Mouse (Mus musculus): ENCODE results near the gene R3hdm4.

Gene R3hdm4

DNA sequence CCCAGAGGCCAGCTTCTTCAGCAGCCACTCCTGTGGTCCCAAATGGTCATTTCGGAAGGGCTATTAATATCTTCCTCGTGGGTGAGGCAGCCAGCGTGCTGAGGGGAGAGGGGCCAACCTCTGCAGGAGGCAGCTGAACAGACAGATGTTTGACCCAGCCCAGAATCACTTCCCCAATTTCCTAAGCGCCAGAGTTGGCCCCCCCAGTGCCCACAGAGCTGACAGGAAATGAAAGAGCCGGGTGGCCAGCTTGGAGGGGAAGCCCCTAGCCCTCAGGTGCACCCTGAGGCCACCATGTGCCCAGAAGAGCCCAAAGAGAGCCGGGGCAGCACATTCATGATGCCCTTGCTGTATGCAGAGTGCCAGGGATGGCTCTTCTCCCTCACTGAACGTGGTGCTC is 19.7 kb upstream of the R3hdm4 start:
- DNase-seq, result no peak

DNA sequence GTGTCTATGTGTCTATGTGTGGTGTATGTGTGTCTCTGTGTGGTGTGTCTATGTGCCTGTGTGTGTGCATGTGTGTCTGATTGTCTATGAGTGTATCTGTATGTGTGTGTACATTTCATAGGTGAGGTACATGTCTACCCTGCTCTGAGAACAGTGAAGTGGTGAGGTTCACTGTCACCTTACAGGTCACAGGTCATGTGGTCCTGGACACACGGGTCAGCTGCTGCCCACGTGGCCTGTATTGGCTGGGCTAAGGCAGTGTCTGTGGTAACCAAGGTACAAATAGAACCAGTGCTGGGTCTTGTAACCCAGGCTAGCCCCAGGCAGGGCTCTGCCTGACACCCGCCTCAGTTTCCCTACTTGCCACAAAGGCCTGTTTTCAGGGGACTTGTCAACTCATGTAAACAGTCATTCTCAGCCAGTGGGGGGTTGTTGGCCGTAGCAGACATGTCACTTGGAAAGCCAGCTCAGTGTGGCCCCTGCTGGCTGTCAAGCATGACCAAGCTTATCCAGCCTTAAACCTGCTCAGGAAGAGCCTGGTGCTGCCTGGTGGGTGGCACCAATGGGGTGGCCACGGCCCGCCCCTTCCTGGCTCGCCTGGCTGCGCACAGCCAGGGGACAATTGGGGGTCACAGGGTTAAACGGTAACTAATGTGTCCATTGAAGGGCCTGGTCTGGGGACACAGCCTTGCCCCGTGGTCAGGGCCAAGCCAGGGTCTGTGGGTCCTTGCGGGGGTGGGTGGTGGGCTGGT is 16.9 kb upstream of the R3hdm4 start:
- no peak for DNase-seq

DNA sequence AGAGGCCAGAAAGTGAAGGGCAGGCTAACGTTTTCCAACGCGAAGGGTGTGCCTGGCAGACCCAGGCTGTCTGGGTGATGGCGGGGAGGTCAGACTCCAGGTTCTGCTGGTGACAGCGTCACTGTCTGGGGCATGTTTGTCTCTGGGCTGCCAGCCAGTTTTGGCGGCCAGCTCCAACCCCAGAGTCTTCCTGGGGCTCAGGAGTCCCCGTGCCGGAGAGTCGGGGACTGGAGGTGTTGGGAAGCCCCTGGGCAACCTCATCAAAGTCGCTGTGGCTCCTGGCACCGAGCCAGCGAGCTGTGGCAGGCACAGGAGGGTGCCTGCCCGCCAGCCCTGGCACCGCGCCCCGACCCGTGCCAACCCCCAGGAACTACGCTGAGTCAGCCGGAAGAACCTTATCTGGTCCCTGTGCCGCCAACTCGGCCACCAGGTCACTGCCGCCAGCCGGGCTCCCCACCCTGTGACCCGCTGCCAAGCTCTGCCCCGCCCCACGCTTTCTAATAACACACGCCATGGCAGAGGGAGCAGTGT is 16.0 kb upstream of the R3hdm4 start:
- peak; percentile 64 for DNase-seq

DNA sequence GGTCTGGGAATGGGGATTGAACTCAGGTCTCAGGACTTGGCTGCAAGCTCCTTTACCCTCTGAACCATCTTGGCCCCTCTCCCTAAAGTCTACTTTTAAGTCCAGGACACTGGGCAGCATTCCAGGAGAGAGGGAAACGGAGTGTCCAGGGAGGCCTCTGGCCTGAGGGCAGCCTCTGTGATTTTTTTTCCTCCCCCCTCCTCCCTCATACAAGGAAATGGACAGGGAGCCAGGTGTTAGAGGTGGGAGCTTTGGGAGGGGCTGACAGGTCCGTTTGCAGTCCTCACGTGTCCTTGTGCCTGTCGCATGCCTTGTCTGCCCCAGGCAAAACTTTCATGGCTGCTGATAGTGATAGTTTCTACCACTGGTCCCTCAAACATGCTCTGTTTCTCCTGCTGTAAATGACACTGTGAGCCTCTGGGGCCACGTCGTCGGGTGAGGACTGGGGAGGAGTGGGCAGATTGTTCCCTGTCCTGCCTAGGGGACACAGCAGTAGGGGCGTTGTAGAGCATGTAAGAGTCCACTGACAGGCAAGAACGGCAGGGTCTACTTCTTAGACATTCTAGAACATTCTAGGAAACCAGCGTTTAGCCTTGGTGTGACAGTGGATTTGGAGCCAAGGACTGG is 15.4 kb upstream of the R3hdm4 start:
- DNase-seq, result no peak

DNA sequence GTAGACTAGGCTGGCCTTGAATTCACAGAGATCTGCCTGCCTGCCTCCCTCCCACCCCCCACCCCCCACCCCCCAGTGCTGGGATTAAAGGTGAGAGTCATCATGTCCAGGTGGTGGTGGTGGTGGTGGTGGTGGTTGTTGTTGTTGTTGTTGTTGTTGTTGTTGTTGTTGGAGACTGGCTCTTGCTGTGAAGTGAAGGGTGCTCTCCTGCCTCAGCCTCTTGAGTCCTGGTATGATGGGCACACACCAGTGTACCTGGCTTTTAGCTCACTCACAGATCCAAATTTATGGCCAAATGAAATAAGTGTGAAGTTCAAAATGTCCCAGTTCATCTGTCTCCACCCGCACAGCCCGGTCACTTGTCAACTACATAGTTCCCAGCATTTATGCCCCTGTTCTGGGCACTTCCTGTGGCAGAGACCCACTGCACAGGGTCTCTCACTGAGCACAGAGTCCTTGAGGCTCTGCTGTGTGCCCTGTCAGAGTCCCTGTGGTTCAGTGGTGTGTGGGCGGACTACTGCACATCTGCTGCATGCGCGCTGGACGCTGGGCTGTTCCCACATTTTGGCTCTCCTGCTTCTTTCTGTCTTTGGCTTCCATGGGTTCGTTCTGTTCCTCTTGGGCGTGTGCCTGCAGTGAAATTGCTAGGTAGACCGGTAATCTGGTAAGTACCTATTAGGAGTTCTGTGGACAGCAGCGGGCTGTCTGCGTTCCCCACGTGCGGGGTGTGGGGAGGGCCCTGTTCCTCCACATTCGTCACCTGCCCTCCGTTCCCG is 14.0 kb upstream of the R3hdm4 start:
- DNase-seq, result no peak

DNA sequence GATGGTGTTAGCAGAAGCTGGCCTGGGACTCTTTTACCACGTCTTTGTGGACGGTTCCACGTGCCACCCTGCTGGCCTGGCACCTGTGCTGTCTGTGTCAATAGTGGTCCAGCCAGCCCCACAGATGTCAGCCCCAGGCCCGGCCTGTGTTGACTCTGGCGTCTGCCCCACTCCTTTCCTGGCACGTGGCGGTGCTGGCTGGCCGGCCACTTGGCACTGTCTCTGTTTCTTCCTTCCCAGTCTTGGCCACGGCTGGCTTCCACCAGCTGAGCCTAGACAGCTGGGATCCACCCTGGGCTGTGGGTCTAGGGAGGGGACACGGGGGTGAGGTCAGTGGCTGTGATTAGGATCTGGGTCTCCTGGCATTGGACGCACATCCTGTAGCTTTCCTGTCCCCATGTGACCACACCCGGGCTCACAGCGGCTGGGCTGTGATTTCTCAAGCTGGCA is 13.3 kb upstream of the R3hdm4 start:
- DNase-seq, result no peak

DNA sequence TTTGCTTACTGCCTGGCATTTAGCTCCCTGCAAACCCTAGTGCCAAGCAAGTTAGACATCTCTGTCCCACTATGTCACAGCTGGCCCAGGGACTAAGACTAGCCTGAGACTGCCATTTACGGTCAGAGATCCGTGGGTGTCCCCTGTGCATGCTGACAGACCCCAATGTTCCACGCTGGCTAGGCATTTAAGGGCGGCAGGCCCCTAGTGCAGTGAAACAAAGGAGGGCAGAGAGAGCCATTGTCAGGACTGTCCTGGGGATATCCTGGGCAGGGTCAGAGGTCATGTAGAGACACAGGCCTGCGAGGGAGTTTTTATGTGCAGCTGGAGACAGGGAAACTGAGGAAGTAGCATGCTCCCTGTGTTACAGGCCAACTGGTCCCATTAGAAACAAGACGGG is 12.9 kb upstream of the R3hdm4 start:
- no peak for DNase-seq

DNA sequence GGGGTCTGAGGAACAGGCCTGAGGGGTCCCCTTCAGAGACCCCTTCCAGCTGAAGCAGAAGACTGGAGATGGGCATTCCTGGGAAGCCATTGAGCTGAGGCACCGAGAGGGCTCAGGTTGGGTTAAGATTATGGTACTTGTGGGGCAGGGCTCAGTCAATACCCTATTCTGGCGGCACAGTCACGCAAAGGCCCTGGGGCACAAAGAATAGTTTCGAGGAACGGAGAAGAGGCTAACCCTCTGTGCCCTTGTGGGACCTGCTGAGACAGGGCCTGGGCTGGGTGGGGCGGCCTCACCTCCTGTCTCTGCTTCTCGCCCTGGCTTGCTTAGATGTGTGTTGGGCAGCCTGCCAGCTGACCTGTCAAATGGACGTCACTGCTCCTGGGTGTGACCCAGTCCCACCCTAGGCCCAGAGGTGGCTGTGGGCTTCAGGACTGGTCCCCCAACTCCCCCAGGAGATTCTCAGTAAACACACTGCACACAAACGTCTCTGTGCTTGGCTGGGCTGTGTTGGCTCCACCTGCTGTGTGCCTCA is 12.2 kb upstream of the R3hdm4 start:
- no peak for DNase-seq

DNA sequence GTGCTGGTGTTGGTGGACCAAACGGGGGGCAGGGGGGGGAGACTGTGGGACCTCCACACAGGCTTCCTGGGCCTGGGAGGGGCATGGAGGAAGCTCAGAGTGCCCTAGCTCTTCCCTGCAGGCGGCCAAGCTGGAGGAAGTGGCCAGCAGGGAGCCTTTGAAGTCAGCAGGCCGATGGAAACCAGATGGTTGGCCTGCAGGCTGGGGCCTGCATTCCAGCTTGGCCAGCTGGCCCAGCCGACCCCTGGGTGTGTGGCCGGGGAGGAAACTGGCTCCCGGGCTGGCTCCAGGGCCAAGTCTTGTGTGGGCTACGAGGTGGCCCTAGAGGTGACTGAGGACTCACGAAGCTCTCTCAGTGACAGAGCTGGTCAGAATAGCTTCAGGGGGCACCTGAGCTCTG is 11.7 kb upstream of the R3hdm4 start:
- peak; percentile 61 for DNase-seq

DNA sequence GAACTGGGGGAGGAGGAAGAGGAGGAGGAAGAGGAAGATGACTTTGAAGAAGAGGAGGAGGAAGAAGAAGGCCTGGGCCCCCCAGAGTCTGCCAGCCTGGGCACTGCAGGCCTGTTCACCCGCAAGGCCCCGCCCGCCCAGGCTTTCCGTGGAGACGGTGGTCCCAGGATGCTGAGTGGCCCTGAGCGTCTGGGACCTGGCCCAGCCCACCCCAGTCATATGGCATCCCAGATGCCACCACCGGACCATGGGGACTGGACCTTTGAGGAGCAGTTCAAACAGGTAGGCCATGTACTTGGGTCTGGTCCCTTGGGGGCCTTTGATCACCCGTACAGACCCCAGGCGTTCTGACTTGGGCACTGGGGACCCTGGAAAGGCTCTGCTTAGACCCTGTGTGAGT is 10.8 kb upstream of the R3hdm4 start:
- no peak for DNase-seq

DNA sequence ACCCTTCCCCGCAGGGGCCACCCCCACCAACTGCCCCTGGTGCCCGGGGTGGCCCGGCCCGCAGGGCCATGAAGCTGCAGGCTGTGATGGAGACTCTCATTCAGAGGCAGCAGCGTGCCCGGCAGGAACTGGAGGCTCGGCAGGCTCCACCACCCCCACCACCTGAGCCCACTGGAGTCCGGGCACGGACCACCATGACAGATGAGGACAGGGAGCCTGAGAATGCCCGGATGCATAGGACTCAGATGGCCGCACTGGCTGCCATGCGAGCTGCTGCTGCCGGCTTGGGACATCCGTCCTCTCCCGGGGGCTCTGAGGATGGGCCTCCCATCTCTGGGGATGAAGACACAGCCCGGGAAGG is 9.8 kb upstream of the R3hdm4 start:
- DNase-seq, result no peak

DNA sequence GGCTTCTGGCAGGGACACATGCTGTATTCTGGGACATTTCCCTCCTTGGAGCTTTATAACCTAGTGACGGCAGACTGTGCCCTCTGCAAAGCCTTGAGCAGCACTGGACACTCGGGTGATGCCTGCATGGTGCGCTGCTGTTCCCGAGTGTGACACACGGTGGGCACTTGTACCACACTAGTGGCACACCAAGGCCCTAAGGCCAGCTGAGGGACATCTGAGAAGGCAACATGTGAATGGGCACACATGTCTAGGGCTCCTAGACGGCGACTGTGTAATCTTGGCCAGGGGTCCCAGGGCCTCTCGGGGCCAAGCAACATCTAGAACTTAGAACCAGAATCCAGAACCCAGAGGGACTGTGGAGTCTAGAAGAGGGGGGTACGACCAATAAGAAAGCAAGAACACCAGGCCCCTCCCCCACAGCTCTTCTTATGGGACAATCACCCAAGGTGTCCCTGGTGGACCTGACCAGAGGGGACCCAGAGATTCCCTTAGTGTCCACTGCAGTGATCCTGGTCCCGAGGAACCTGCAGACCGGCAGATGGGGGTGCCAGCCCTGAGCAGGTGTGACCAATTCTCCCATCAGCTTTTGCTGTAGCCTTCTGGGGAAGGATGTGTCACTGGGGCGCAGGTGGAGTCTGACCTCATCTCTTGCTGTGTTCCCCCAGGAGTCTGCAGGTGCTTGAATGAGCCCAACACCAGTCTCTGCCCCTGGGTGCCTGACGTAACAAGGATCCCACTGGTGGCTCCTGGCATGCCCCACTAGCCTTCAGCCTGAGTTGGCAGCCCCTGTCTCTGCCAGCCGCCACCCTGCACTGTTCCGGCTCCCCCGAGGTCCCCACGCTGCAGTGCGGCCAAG is 9.2 kb upstream of the R3hdm4 start:
- DNase-seq, result peak; percentile 30

DNA sequence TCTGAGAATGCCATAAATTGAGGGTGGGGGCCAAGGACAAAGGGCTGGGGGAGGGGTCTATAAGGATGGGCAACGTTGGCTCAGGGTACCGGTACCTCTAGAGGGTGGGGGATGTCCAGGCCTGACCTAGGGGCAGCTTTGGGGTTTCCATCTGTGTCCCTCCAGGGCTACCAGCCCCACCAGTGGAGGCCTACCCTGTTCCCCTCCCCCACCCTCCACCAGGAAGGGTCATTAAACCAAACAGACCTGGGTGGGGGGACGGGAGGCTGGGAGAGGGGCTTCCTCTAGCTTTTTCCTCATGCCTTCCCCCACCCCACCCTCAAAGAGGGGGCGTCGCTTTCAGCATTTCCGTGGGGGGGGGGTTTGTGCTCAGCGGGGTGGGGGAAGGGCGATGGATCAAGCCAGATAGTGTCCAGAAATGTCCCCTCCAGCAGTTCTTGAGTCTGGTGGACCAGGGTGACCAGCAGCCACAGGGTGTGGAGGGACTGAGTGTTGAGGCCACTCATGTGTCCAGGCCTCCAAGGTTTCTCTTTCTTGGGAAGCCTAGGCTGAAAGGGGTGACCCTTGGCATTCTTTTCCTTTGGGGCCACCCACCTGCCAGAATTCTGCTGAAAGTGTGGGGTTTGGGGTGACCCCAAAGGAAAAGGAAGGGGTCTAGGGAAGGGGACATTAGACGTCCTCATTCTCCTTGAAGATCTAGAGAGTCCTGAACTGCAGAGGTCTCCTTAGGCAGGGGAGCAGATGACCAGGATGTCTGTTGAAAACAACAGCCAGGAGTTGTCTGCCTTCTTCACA is 8.1 kb upstream of the R3hdm4 start:
- DNase-seq, result no peak

DNA sequence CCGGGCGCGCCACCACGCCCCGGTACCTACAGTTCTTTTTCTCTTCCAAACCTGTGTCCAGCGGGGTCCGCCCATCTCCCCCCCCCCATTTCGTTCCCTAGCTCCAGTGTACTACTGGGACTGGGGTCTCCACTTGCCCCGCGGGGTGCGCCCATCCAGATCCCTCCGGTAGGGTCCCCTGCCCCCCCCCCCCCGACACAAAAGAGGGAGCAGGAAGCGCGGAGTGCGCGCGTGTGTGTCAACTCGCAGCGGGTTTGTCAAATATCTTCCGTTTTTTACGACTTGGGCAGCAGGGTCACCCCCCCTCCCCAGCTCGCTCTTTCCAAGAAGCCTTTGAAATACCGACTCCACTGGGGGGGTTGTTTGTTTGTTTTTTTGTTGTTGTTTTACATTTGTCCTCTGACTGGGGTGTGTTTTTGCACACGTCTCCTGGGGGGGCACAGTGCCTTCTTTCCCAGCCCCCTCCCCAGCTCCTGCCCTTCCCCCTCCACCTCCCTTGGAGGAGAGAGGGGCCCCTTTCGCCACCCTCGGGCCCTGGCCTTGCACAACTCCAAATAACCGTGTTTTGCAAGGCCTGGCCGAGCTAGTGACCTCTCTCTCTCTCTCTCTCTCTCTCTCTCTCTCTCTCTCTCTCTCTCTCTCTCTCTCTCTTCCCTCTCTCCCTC is 7.2 kb upstream of the R3hdm4 start:
- DNase-seq, result peak; percentile 32

DNA sequence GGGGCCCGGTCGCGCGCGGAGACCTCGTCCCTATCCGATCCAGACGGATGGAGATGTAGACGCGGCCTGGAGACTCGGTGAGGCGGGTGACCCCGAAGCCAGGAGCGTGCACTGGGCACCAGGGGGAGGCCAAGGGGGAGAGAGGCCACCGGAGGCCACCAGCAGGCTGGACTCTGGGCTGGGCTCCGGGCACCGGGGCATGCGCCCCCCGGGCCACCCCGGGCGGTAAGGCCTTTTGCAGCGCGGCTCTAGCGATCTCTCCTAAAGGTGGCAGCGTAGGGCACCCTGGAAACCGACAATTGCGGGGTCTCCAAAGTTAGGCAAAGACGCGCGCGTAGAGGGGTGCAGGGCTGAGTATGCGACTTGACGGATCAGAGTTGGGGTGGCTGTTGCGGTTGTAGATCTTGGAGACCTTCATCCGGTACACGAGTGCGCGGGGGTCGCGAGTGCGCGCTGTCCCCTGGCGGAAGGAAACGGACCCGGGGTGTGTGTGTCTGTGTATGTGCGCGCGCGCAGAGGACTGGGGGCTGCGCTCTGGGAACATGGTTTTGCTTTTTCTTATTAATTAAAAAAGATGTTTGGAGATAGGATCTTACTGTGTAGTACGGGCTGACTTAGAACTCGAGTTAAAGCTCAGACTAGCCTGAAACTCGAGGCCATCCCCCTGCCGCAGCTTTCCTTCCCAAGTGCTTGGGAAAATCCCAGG is 6.5 kb upstream of the R3hdm4 start:
- peak; percentile 54 for DNase-seq

DNA sequence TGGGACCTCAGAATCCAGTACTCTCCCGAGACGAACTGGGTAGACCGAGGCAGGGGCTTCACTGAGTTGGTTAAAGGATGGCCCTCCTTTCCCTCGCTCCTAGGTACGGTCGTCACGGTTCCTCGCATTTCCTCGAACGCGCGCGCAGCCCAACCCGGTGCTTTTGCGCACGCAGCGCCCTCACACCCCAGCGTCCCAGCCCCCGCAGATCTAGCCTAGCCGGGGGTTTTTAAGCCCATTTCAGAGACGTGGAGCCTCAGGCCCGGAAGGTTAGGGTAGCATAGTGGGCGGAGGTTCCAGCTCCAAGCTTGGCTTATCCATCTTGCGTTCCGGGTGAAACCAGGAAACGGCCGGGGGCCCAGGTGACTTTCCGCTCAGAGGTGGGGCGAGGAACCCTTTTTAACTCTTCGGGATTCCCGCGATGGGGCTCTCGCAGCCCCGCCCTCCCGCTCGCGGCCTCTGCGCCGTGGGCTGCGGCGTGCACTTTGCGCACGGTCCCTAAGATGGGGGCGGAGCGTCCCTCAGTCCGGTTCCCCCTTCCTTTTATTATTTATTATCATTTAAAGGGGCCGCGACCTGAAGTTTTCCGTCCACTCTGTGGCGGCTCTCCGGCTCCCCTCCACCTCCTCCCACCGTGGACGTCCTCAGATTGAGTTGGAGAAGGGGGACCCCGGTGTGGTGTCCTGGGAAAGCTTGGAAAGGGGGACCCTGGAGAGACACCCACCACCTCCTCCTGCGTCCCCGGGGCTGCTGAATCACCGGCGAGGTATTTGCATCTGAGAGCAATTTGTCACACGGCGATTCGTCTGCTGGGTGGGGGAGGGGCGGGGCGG is 5.7 kb upstream of the R3hdm4 start, which contains the start of gene Arid3a:
Gene Arid3a, plus strand, starts transcription at position 553 of the 833 bp plus-strand sequence.
- peak; percentile 87 for DNase-seq

DNA sequence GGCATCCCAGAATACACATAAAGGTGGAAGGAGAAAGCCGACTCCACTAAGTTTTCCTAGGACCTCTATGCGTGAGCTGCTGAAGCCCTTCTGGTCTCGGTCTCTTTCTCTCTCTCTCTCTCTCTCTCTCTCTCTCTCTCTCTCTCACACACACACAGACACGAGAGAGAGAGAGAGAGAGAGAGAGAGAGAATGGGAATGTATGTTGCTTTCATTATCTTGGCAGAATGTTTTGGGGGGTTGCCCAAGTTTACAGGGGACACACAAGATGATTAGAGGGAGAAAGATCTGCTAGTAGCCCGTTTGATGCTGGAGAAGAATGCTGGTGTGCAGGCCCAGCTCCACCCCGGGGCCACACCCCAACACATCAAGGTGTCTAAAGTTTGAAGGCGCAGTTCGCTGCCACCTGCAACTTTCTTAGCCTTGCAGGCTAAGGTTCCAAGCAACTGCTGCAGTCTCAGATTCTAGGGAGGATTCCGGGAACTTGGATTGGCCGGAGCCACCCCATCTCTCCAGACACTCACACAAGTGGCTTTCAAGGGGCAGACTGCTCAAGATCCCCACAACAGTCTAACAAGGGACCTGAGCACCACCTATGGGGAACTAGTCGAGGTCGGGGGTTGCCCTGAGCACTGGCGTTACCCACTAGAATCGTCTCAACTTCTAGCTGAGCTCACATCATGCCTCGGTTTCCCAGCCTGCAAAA is 4.9 kb upstream of the R3hdm4 start:
- no peak for DNase-seq

DNA sequence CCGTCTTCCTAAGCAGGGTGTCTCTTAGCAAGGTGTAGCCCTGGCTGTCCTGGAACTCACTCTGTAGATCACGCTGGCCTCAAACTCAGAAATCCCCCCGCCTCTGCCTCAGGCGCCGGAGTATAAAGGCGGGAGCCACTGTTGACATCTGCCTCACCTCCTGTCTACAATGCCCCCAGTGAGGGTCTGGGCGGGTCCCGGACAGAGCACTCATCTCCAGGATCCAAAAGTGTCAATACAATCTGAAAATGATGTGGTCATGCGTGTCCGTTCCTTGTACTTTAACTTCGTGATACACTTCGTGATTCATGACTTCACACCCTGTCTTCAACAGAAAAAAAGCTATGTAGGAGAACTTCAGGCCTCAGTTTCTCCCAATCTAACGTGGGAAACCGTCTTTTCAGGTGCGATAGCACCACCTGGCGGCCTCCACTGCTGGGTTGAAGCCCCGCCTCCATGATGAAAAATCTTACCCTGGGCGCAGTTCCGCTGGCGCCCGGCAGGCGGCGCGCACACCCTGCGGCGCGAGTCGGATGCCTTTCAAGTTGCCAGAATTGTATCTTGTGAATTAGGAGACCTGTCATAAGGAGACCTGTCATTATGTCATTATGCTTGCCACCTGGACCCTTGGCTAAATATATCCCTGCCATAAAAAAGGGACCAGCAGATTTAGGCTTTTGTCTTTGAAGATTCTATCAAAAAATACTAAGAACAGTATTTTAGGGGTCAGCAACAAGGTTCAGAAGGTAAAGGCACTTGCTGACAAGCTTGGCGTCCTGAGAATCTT is 4.2 kb upstream of the R3hdm4 start:
- peak; percentile 95 for DNase-seq

Measured in cerebellum, adult 11 months (tissue).